8 mouse cellular contexts compared by ENCODE assay signal in genomic region chr7:16129421-16129845, GRCm38 (mm10). TPM values are rescaled to one million over a fixed set of nuclear protein-coding genes. Genes with fewer than 3 reads are reported as not detected.
A peak's percentile ranks its signal among the peaks of the same experiment; 100 is the strongest.
DNase-seq lines count a peak whose midpoint lies in the region; ATAC-seq and TF ChIP-seq lines count a peak whose summit lies in the region.

Gene Slc8a2, plus strand, starts transcription at chr7:16129826.

- peaks cover 6% of the 10 kb centered on the region for H3K4me1 ChIP-seq in cortical plate, adult 2 months (ENCODE audit: control insufficient read depth, insufficient read depth, low read length)

- H3K27ac ChIP-seq in cortical plate, adult 2 months (ENCODE audit: insufficient read depth, low read length) = peak within 1 kb of the TSS; percentile 72

- intact Hi-C loops in left cerebral cortex, postnatal 10 days (cut with DNase I) = no loop called here

- peak; percentile 79 for TF ChIP-seq POLR2A in cortical plate, adult 2 months (IDR thresholded peaks at IDR 0.05; ENCODE audit: extremely low read depth, insufficient read depth, low read length)

- peak within 1 kb of the TSS; percentile 43 for H3K4me3 ChIP-seq in cortical plate, adult 2 months (ENCODE audit: insufficient read depth, low read length)

- TF ChIP-seq CTCF in cortical plate, adult 2 months (IDR thresholded peaks at IDR 0.05; ENCODE audit: extremely low read depth, insufficient read depth, low read length) = no peak

- ATAC-seq in megakaryocyte progenitor cell, adult 5-6 weeks (replicated peaks; ENCODE audit: poor library complexity) = peak; percentile 88
- no peak for ATAC-seq in activated CD4-positive, CD25-positive, alpha-beta regulatory T cell, adult 4 months

- DNase-seq in adrenal gland, adult 2 months = peak; percentile 70
- peak; percentile 63 for DNase-seq in gastrocnemius, postnatal 10 days
- peak; percentile 61 for DNase-seq in induced T-regulatory cell, adult 2 months (ENCODE audit: low read depth)
- peak; percentile 86 to 94 for DNase-seq in left cerebral cortex, postnatal 10 days (ENCODE audit: extremely low spot score in 1 of 2, low spot score in 2 of 2)
- peak; percentile 90 for DNase-seq in right cerebral cortex, postnatal 25 days

RNA-seq across cellular contexts. Expression of gene Slc8a2, which starts in this region (rescaled TPM):
- total RNA-seq in adrenal gland, adult 2 months (2021) = 1 to 10 TPM; 2.0 to 2.6 TPM
- polyA plus RNA-seq in adrenal gland, adult 2 months (2012; rRNA removed) = 2.7 and 3.1 TPM in 2 replicates
- 164 and 183 TPM in 2 replicates for polyA plus RNA-seq in cortical plate, adult 2 months (2012; rRNA removed)
- total RNA-seq in gastrocnemius, postnatal 10 days (2021) = under 1 TPM; 0.75 to 0.86 TPM
- total RNA-seq in left cerebral cortex, postnatal 10 days (2021) = 100 to 1,000 TPM; 285 to 298 TPM
- total RNA-seq in megakaryocyte progenitor cell, adult 5-6 weeks (2015) = not detected in 2 replicates
- not detected in 2 replicates for total RNA-seq in megakaryocyte progenitor cell, adult 5-6 weeks (2017)
- not detected for polyA plus RNA-seq in activated CD4-positive, CD25-positive, alpha-beta regulatory T cell, adult 4 months (2017; shearing (Covaris generic))

Comparison
In these comparisons a context has a peak if more than half of its experiments do, and no peak if none do; other contexts are left out.
1. RNA of gene Slc8a2 (total RNA-seq): 285 to 298 TPM in left cerebral cortex, postnatal 10 days; 2.0 to 2.6 TPM in adrenal gland, adult 2 months, 0.75 to 0.86 TPM in gastrocnemius, postnatal 10 days and not detected in megakaryocyte progenitor cell, adult 5-6 weeks; every median in the first group is over 10 times any median in the second.
2. RNA of gene Slc8a2 (polyA plus RNA-seq): 164 to 183 TPM in cortical plate, adult 2 months; 2.7 to 3.1 TPM in adrenal gland, adult 2 months and not detected in activated CD4-positive, CD25-positive, alpha-beta regulatory T cell, adult 4 months; every median in the first group is over 10 times any median in the second.
3. Peak in DNase-seq in gastrocnemius, postnatal 10 days; RNA of the gene not detected or under 1 TPM.
4. Peak in ATAC-seq in megakaryocyte progenitor cell, adult 5-6 weeks; RNA of the gene not detected or under 1 TPM.
5. Peak in every context shown above with its lines, with median percentiles within 50 percentile points of each other: DNase-seq.